Mouse (Mus musculus) ES-E14 (cell line): ENCODE data around the gene Zfp672. TPM values are rescaled to one million over a fixed set of nuclear protein-coding genes. Genes with fewer than 3 reads are reported as not detected.
A peak's percentile ranks its signal among the peaks of the same experiment; 100 is the strongest.

Source experiments
- DNase-seq: peaks from one replicate; pipeline ENCODE4 v3.0.0-alpha.2; 2013; ENCODE audit warnings: low read depth, low spot score
- H3K27ac ChIP-seq: 2 replicates; pipeline ENCODE4 v1.5.1; 2012; ENCODE audit warnings: low read depth, mild to moderate bottlenecking, low read length, moderate library complexity, mixed read lengths; ENCODE audit not compliant: poor library complexity, insufficient read depth, severe bottlenecking
- H3K36me3 ChIP-seq: 2 replicates; pipeline ENCODE4 v1.6.1; 2012; ENCODE audit warnings: mild to moderate bottlenecking, low read length, moderate library complexity, mixed read lengths; ENCODE audit not compliant: control insufficient read depth, poor library complexity, insufficient read depth, severe bottlenecking
- H3K4me1 ChIP-seq, 2 experiments: fragments of 150-350 bp in 1 of 2; sonication (generic) in 1 of 2; 2 replicates each; pipeline ENCODE4 v1.6.1; 2012; ENCODE audit warnings: low read length in 2 of 2, mild to moderate bottlenecking in 1 of 2, mixed read lengths in 1 of 2; ENCODE audit not compliant: control insufficient read depth in 2 of 2, insufficient read depth in 2 of 2, poor library complexity in 1 of 2
- H3K4me3 ChIP-seq, 2 experiments: fragments of 150-350 bp in 1 of 2; sonication (generic) in 1 of 2; 2 replicates each; pipeline ENCODE4 v1.5.1; 2012; ENCODE audit warnings: low read length in 2 of 2, low read depth in 1 of 2, mild to moderate bottlenecking in 1 of 2, mixed read lengths in 1 of 2; ENCODE audit not compliant: insufficient read depth in 1 of 2, poor library complexity in 1 of 2, severe bottlenecking in 1 of 2
- H3K9ac ChIP-seq: 2 replicates; pipeline ENCODE4 v1.6.1; 2012; ENCODE audit warnings: low read depth, mild to moderate bottlenecking, low read length, mixed read lengths; ENCODE audit not compliant: poor library complexity, insufficient read depth, severe bottlenecking
- H3K9me3 ChIP-seq: fragments of 150-350 bp; sonication (generic); 2 replicates; pipeline ENCODE4 v1.6.1; 2012; ENCODE audit warnings: low read depth, mild to moderate bottlenecking, low read length; ENCODE audit not compliant: control insufficient read depth, insufficient read depth
- CHD2 ChIP-seq: IDR thresholded peaks from 2 replicates; pipeline ENCODE4 v1.6.1; 2014; ENCODE audit warnings: mild to moderate bottlenecking, low read depth, low read length, inconsistent platforms
- HCFC1 ChIP-seq: IDR thresholded peaks from 2 replicates; pipeline ENCODE4 v1.6.1; 2012; ENCODE audit warnings: low read length, inconsistent platforms, borderline replicate concordance; ENCODE audit not compliant: insufficient read depth
- MAFK ChIP-seq: IDR thresholded peaks from 2 replicates; pipeline ENCODE4 v1.6.1; 2014; ENCODE audit warnings: mild to moderate bottlenecking, low read depth, low read length, inconsistent platforms; ENCODE audit not compliant: insufficient read depth
- ZC3H11A ChIP-seq: IDR thresholded peaks from 2 replicates; pipeline ENCODE4 v1.6.1; 2012; ENCODE audit warnings: low read depth, mild to moderate bottlenecking, inconsistent platforms, low read length, borderline replicate concordance
- ZNF384 ChIP-seq: IDR thresholded peaks from 2 replicates; pipeline ENCODE4 v1.6.1; 2012; ENCODE audit warnings: low read depth, low read length, inconsistent platforms
- in situ Hi-C, 2 experiments: fragments of 600-800 bp; cut with MboI; formaldehyde crosslinking; loops; one replicate each; pipeline ENCODE4 v1.15.1; 2025; ENCODE audit warnings: low sequenced_read_pairs in 2 of 2, inconsistent platforms in 1 of 2; ENCODE audit not compliant: unreplicated experiment in 2 of 2
- total RNA-seq: library from RNA; depleted of rRNA; stranded (reverse); fragments of 300-350 nt; gene quantifications from 2 replicates; pipeline ENCODE4 v1.2.3, GENCODE M21; 2012

The Zfp672 gene
- total RNA-seq, 1 experiment = 11.7 TPM

DNA sequence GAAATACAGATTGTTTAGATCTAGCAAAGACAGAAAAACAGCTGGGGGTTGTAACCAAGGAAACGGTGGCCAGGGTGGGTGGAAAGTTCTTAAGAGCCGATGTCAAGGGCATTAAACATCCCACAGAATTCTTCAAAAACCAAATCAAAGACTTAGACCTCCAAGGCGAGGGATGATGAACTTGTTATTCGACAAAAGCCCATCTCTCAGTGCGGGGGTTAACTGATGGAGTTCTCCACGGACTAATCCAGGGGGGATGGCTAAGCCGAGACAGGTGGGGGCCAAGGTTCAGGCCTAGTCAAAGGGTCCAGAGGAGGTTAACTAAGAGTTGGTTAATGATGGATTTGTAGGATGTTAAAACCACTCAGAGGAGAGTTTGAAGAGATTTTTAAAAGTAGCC, 26.5 kb downstream of the Zfp672 start:
- H3K36me3 ChIP-seq = 0 out of 2 replicates have a peak, but pooled peaks cover under 1% of the 10 kb centered on the region
- no peak overlapping the region for H3K9ac ChIP-seq
- peaks cover 2 to 3% of the 10 kb centered on the region in 2 experiments; a peak in 1 of 4 replicates for H3K4me1 ChIP-seq
- in situ Hi-C loops = no loop called here
- H3K27ac ChIP-seq = no peak overlapping the region
- H3K9me3 ChIP-seq = no peaks in the 10 kb centered on the region
- TF ChIP-seq MAFK (no peak), CHD2 (no peak), HCFC1 (no peak)
- no peak for DNase-seq
- H3K4me3 ChIP-seq = no peak overlapping the region

DNA sequence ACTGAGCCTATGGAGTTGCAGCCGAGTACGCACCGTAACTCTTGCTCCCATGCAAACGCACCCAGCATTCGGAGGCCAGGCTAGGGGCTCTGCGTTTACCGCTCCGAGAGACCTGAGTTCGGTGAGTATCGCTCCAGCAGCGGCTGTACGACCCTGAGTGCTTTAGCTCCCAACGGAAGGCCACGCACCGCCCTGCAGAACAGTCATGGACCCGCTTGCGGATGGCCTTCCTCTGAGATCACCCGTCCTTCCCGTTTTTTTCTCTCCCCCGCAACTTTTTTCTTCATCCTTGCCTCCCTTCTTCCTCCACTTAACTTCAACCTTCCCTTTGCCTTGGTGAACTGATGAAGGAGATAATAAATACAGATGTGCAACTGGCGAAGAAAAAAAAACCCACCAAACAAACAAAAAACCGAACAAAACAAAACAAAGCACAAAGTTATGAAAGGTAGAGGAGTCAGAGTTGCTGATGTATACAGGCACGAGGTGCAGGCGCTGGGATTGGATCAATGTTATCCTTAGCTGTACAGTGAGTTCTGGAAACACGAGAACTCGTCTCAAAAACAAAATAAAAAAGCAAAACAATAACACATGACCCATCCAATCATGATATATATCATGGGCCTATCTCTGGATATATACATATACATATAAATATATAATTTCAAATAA, 27.2 kb downstream of the Zfp672 start:
- Histone ChIP-seq H3K9me3 (no peaks in the 10 kb centered on the region), H3K4me3 (peak overlapping the region; percentile 70 to 71), H3K9ac (peak overlapping the region; percentile 50), H3K36me3 (no peaks in the 10 kb centered on the region), H3K27ac (no peak overlapping the region), H3K4me1 (peaks cover 2 to 3% of the 10 kb centered on the region in 2 experiments; a peak in 1 of 4 replicates)
- DNase-seq = no peak
- in situ Hi-C loops = no loop called here
- TF ChIP-seq ZNF384 (no peak), CHD2 (no peak), ZC3H11A (no peak), HCFC1 (no peak), MAFK (no peak)

GRCm38 (mm10) chr11:58301837-58302754, 28.0 kb downstream of the Zfp672 start:
- Histone ChIP-seq H3K36me3 (no peaks in the 10 kb centered on the region), H3K27ac (no peak overlapping the region; the same call in 1 of the 2 replicates), H3K4me3 (peak overlapping the region; percentile 70 to 71), H3K4me1 (0 out of 4 replicates have a peak, but pooled peaks cover 0 to 2% of the 10 kb centered on the region in 2 experiments), H3K9me3 (no peaks in the 10 kb centered on the region), H3K9ac (peak overlapping the region; percentile 64)
- TF ChIP-seq MAFK (peak; percentile 81), ZNF384 (no peak), ZC3H11A (no peak), CHD2 (no peak), HCFC1 (peak; percentile 64; the same call in 1 of the 2 replicates)
- in situ Hi-C loops = no loop called here
- DNase-seq = peak; percentile 97

- in situ Hi-C loops = no loop called here
- DNase-seq = peak; percentile 49
- Histone ChIP-seq H3K4me3 (peak overlapping the region in 1 of 2 experiments; percentile 70; a peak in 3 of 4 replicates), H3K36me3 (no peaks in the 10 kb centered on the region), H3K27ac (no peak overlapping the region), H3K9ac (no peak overlapping the region), H3K4me1 (no peaks in the 10 kb centered on the region), H3K9me3 (no peaks in the 10 kb centered on the region)
- no peak for TF ChIP-seq CHD2
- no peak for TF ChIP-seq ZC3H11A
- no peak for TF ChIP-seq ZNF384
- no peak for TF ChIP-seq MAFK
- no peak for TF ChIP-seq HCFC1
These were observed 29.1 kb downstream of the Zfp672 start for GRCm38 (mm10) chr11:58301057-58301456.
